Mouse (Mus musculus): Measurements from ENCODE around the gene Spire2. TPM values are rescaled to one million over a fixed set of nuclear protein-coding genes. Genes with fewer than 3 reads are reported as not detected.
"Not testable (repeated sequence)": the region's sequence is repeated elsewhere in the genome, so short reads cannot be mapped to it uniquely, and the experiment has no call there.

Gene Spire2
- total RNA-seq (2015; ENCODE audit: low replicate concordance): not detected in 2 replicates
- total RNA-seq (2017; ENCODE audit: low replicate concordance): not detected in 2 replicates

GRCm38 (mm10) chr8:123332262-123333090 lies at the start of gene Spire2:
Gene Spire2, plus strand, starts transcription at chr8:123332713.
- ATAC-seq (replicated peaks; ENCODE audit: low FRiP score, poor library complexity, severe bottlenecking): peak; percentile 70

DNA sequence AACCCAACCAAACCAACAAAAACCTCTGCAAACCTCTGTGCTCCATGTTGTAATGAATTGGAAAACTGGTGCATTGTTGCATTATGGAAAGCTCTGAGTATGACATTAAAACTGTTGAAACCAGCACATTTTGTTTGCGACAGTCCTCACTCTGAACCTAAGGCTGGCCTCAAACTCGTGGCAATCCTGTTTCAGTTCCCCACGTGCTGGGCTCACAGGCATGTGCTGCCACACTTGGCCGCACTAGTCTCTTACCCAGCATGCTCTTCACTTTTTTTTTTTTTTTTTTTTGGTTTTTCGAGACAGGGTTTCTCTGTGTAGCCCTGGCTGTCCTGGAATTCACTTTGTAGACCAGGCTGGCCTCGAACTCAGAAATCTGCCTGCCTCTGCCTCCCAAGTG lies 49.5 kb upstream of the Spire2 start:
- ATAC-seq (replicated peaks; ENCODE audit: low FRiP score, poor library complexity, severe bottlenecking): not testable (repeated sequence)

GRCm38 (mm10) chr8:123283991-123284390 lies 48.5 kb upstream of the Spire2 start:
- no peak for ATAC-seq (replicated peaks; ENCODE audit: low FRiP score, poor library complexity, severe bottlenecking)

DNA sequence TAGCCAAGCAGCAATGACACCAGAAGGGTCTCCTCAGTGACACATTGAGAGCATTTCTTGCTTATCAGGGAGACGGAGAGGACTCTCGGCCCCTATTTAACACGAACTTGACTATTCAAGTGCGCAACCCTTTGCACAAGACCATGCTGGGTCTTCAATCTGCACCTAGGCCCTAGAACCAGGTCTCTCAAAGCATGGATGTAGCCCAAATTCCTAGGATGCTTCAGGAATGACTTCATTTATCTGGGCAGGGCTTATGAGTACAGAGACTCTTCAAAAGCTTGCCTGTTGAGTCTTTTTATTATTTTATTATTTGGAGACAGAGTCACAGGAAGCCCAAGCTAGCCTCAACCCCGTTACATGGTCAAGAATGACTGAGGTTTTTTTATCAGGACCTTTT lies 48.0 kb upstream of the Spire2 start:
- ATAC-seq (replicated peaks; ENCODE audit: low FRiP score, poor library complexity, severe bottlenecking): no peak

DNA sequence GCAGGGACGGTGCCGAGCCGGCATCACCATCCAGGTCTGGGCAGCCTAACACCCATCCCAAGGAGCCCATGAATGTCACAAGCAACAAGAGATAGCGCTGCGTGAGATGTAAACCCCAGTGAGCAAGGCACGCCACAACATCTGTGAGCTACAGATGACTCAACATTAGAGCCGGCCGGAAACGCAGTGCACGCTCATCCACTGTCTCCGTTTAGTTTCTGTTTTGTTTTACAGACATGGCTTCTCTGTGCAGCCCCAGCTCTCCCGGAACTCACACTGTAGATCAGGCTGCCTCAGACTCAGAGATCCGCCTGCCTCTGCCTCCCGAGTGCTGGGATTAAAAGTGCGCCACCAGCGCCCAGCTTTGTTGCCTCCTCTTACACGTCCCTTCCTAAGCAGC lies 45.2 kb upstream of the Spire2 start:
- ATAC-seq (replicated peaks; ENCODE audit: low FRiP score, poor library complexity, severe bottlenecking): no peak

DNA sequence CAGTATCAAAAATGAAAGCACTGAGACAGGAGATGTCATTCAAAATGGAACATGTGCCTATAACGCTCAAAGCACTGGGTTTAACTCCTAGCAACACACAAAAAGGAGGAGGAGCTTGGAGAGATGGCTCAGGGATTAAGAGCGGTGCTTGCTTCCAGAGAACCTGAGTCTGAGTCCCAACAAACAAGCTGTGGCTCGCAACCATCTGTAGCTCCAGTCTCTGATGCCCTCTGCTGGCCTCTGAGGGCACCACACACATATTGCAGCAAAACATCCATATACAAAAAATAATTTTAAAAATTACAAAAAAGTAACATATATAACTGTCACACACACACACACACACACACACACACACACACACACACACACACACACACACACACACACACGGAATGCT lies 42.3 kb upstream of the Spire2 start:
- no peak for ATAC-seq (replicated peaks; ENCODE audit: low FRiP score, poor library complexity, severe bottlenecking)

DNA sequence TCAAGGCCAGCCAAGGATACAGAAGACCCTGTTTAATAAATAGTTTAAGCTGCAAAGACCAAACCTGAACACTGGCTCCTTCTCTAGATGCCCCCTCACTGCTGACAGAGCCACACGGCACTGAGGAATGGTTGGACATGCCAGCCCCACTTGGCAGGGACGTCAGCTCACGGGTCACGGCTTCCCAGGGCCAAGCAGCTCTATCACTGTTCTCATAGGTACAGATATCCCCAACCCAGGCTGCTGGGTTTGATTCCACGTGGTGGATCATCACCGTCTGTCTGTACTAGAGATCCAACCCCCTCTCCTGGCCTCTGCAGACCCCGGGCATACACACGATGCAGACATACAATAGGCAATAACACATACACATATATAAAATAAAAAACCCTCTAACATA lies 41.8 kb upstream of the Spire2 start:
- no peak for ATAC-seq (replicated peaks; ENCODE audit: low FRiP score, poor library complexity, severe bottlenecking)

- no peak for ATAC-seq (replicated peaks; ENCODE audit: low FRiP score, poor library complexity, severe bottlenecking)
Measured at GRCm38 (mm10) chr8:123291716-123292115, 40.8 kb upstream of the Spire2 start.

GRCm38 (mm10) chr8:123292281-123292680 lies 40.2 kb upstream of the Spire2 start:
- no peak for ATAC-seq (replicated peaks; ENCODE audit: low FRiP score, poor library complexity, severe bottlenecking)

DNA sequence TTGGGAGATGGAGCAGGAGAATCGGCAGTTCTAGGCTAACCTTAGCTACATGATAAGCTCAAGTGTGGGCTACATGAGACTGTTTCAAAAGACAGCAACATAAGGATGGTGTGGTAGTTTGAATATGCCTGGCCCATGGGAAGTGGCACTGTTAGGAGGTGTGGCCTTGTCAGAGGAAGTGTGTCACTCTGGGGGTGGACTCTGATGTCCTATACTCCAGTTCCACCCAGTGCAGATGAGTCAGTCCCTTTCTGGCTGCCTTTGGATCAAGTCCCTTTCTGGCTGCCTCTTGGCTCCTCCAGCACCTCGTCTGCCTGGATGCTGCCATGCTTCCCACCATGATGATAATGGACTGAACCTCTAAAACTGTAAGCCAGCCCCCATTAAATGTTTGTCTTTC lies 39.7 kb upstream of the Spire2 start:
- no peak for ATAC-seq (replicated peaks; ENCODE audit: low FRiP score, poor library complexity, severe bottlenecking)

DNA sequence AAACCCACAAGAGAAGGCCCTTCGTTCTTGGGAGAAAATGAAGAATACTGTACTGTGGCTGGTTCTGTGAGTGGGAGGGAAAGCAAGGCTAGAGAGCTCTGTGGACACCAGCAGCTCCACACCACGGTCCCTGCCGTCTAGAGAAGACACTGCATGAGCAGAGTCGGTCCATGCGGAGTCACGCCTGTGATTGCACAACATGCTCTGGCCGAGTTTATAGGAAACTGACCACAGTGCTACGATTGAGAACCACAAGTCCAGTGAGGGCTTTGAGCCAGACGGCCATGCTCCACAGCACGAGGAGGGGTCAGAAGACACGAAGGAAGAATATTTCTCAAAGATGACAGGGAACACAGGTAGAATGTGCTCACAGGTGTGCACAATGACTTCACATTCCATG lies 34.2 kb upstream of the Spire2 start:
- no peak for ATAC-seq (replicated peaks; ENCODE audit: low FRiP score, poor library complexity, severe bottlenecking)

- no peak for ATAC-seq (replicated peaks; ENCODE audit: low FRiP score, poor library complexity, severe bottlenecking)
Measured at GRCm38 (mm10) chr8:123308738-123309137, 23.8 kb upstream of the Spire2 start.

DNA sequence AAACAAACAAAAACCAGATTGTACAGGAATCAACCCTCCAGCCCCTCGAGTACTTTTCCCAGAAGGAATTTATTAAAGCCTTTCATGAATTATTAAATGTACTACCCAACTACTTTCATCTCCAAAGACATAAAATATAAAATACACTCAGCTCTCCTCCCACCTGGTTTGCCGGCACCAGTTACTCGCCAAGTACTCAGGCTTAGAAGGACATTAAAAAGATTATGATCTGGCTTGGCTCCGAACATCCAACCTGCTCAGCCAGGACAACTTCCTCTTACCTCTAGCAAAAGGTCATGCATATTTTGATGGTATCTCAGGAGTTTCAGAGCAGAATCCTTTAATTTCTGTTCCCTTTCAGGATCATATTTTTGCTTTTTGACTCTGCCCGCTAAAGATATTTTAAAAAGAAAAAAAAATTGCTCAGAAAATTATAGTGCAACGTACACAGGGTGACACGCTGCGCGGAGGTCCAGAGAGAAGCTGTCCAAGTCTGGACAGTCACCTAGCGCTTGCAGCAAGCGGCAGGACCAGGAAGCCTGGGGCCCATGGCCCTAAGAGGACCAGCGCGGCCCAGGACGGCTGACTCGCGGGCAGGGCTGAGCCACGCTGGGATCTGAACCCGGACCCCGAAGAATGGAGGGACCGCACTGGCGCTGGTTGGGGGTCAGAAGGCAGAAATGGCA lies 14.6 kb upstream of the Spire2 start:
- peak; percentile 75 for ATAC-seq (replicated peaks; ENCODE audit: low FRiP score, poor library complexity, severe bottlenecking)

GRCm38 (mm10) chr8:123318467-123318911 lies 14.0 kb upstream of the Spire2 start, which contains the start of gene Fanca:
Gene Fanca, minus strand, starts transcription at chr8:123318576.
- ATAC-seq (replicated peaks; ENCODE audit: low FRiP score, poor library complexity, severe bottlenecking): peak; percentile 100

DNA sequence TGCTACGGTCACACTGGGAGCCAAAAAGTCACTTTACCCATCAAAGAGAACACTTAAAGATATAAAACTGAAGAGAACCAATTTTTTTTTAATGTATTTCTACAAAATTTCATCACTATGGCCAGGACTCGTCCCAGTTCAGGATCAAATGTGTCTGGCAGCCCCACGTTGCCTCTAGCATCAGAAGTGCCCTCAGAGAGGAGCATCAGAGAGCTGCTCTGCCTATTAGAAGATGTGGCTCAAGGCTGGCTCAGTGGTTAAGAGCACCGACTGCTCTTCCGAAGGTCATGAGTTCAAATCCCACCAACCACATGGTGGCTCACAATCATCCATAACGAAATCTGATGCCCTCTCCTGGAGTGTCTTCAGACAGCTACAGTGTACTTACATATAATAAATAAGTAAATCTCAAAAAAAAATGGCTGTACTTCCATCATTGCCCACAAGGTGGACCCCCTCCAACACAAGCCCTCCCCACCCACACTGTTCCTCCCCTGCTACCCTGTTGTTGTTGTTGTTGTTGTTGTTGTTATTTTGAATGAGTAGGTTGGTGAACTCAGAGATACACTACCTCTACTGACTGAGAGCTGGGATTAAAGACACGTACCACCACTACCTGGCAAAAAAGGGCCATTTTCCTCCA lies 12.9 kb upstream of the Spire2 start:
- no peak for ATAC-seq (replicated peaks; ENCODE audit: low FRiP score, poor library complexity, severe bottlenecking)

DNA sequence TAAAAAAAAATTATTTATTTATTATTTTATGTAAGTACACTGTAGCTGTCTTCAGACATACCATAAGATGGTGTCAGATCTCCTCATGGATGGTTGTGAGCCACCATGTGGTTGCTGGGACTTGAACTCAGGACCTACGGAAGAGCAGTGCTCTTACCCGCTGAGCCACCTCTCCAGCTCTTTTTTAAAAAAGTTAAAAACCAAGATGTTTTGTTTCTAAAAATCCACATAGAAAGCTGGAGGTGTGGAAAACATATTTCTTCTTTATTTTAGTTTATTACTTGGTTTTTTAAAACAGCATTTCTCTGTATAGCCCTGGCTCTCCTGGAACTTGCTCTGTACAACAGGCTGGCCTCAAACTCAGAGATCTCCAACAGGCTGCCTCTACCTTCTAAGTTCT lies 4.0 kb upstream of the Spire2 start:
- no peak for ATAC-seq (replicated peaks; ENCODE audit: low FRiP score, poor library complexity, severe bottlenecking)

- ATAC-seq (replicated peaks; ENCODE audit: low FRiP score, poor library complexity, severe bottlenecking): no peak
Measured at GRCm38 (mm10) chr8:123329350-123329749, 3.2 kb upstream of the Spire2 start.

GRCm38 (mm10) chr8:123329961-123330360 lies 2.6 kb upstream of the Spire2 start:
- no peak for ATAC-seq (replicated peaks; ENCODE audit: low FRiP score, poor library complexity, severe bottlenecking)

GRCm38 (mm10) chr8:123330701-123331100 lies 1.8 kb upstream of the Spire2 start:
- no peak for ATAC-seq (replicated peaks; ENCODE audit: low FRiP score, poor library complexity, severe bottlenecking)

- ATAC-seq (replicated peaks; ENCODE audit: low FRiP score, poor library complexity, severe bottlenecking): no peak
Measured at GRCm38 (mm10) chr8:123331301-123331700, 1.2 kb upstream of the Spire2 start.

DNA sequence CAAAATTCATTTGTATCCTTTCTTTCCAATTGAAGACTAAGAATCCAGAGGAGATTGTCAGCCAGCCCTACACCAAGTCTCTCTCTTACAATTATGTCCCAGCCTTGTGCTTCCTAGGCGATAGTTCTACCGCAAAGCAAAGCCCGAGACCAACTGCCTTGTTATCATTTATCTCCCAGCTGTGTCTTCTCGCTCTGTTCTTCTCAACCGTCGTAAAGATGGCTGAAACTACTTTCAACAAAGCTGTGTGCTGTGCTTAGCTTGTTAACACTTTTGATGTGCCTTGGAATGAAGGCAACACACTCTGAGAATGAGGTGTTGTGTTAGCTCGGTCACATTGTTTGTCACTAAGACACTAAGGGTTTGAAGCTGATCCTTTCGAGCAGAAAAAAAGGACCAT lies 703 bp upstream of the Spire2 start:
- ATAC-seq (replicated peaks; ENCODE audit: low FRiP score, poor library complexity, severe bottlenecking): no peak

Measured in erythroid progenitor cell, adult 5-6 weeks (primary cell).